In the genomic region with DNA sequence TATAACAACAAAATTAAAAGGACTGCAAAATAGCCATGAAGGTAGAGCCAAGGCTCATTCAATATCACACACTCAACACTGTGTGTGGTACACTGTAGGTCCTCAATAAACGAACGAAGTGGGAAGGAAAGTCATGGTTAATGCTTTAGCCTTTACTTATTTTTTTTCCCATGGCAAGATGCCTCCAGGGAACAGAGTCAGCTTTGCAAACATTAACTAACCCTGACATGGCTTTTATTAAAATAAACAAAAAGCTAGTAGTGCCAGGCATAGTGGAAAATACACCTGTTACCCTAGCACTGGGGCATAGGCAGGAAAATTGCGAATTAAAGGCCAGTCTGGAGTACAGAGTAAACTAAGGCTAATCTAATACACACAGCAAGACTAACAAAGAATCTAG, we compare ENCODE assay signal across 12 mouse cellular contexts.
"Had no signal": no experiment of that assay in that cellular context is flagged by ENCODE, and none has a peak within 500 bp of the region (broad histone marks: within the 10 kb centered on the region; RNA-seq: fewer than 3 reads in every experiment).

No protein-coding gene starts in this region.

- H3K27ac ChIP-seq: hindbrain, embryonic 14.5 days; limb, embryonic 13.5 days; liver, embryonic 12.5 days; macrophage; midbrain, embryonic 12.5 days had no signal

- H3K9me3 ChIP-seq: limb, embryonic 13.5 days; liver, embryonic 12.5 days; midbrain, embryonic 12.5 days had no signal

- H3K27me3 ChIP-seq: limb, embryonic 13.5 days; liver, embryonic 12.5 days; megakaryocyte, embryonic 14.5 days; midbrain, embryonic 12.5 days had no signal

- ATAC-seq: intestine, postnatal 0 days; liver, embryonic 12.5 days had no signal

- H3K9ac ChIP-seq: hindbrain, embryonic 14.5 days; limb, embryonic 13.5 days; liver, embryonic 12.5 days; lung, embryonic 14.5 days; midbrain, embryonic 12.5 days had no signal

- H3K4me3 ChIP-seq: limb, embryonic 13.5 days; liver, embryonic 12.5 days; megakaryocyte, embryonic 14.5 days; midbrain, embryonic 12.5 days had no signal

- DNase-seq: left cerebral cortex, postnatal 4 days; lung, embryonic 14.5 days; lung, postnatal 10 days; right cerebral cortex, postnatal 14 days; thymus, postnatal 36 days had no signal

- H3K4me2 ChIP-seq: hindbrain, embryonic 14.5 days; limb, embryonic 13.5 days; liver, embryonic 12.5 days; lung, embryonic 14.5 days; midbrain, embryonic 12.5 days had no signal

- H3K36me3 ChIP-seq: limb, embryonic 13.5 days; liver, embryonic 12.5 days; midbrain, embryonic 12.5 days had no signal

- H3K4me1 ChIP-seq: limb, embryonic 13.5 days; liver, embryonic 12.5 days; megakaryocyte, embryonic 14.5 days; midbrain, embryonic 12.5 days had no signal
